Mouse (Mus musculus) liver, postnatal 0 days (tissue): Measurements from ENCODE around the gene Col12a1.

Experiments
- CTCF ChIP-seq: sonication (generic); IDR thresholded peaks from 2 replicates; pipeline ENCODE4 v1.5.1; 2016; ENCODE audit warnings: antibody characterized with exemption, low read depth
- EP300 ChIP-seq: IDR thresholded peaks from 2 replicates; pipeline ENCODE4 v1.6.1; 2016; ENCODE audit warnings: antibody characterized with exemption, low read depth, mild to moderate bottlenecking

DNA sequence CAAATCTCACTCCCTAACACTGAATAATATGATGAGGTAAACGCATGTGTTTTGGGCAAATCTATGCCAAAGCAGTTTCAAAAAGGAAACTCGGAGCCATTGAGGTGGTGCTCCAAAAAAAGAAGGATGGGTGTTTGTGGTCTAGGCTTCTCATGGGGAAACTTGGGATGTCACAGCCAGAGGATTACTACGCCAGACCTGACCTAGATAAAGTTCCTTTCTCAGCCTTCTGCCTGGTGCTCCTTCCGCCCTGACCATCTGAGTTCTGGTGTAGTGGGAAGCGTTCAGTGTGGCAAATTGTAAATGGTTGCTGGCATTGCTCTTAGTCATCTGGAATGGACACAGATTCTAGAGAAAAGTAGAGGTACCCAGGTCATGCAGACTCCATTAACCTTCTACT lies 151.8 kb downstream of the Col12a1 start:
- no peak for TF ChIP-seq CTCF
- no peak for TF ChIP-seq EP300
